Mouse (Mus musculus) stomach, embryonic 16.5 days (tissue): ENCODE results near the gene Stambpl1. TPM values are rescaled to one million over a fixed set of nuclear protein-coding genes. Genes with fewer than 3 reads are reported as not detected.

Source experiments
- ATAC-seq: fragments of 200-750 bp; cut with Nextera tagmentation; 2 replicates; pipeline ENCODE4 v1.8.0; 2017; ENCODE audit warnings: moderate number of reproducible peaks, moderate TSS enrichment; ENCODE audit not compliant: insufficient read depth, low FRiP score
- H3K27ac ChIP-seq: fragments of 300-500 bp; sonication (generic); 2 replicates; pipeline ENCODE4 v1.5.1; 2014; ENCODE audit warnings: low read length
- H3K27me3 ChIP-seq: fragments of 300-500 bp; sonication (generic); 2 replicates; pipeline ENCODE4 v1.6.1; 2014; ENCODE audit warnings: low read length, control low read depth, mixed read lengths; ENCODE audit not compliant: control insufficient read depth, insufficient read depth
- H3K36me3 ChIP-seq: fragments of 300-500 bp; sonication (generic); 2 replicates; pipeline ENCODE4 v1.6.1; 2014; ENCODE audit warnings: low read length; ENCODE audit not compliant: control insufficient read depth, insufficient read depth
- H3K4me1 ChIP-seq: fragments of 300-500 bp; sonication (generic); 2 replicates; pipeline ENCODE4 v1.6.1; 2014; ENCODE audit warnings: low read length, control low read depth, mixed read lengths; ENCODE audit not compliant: control insufficient read depth, insufficient read depth
- H3K4me2 ChIP-seq: fragments of 300-500 bp; sonication (generic); 2 replicates; pipeline ENCODE4 v1.6.1; 2014; ENCODE audit warnings: low read depth, low read length, mixed read lengths
- H3K4me3 ChIP-seq: fragments of 300-500 bp; sonication (generic); replicated peaks from 2 replicates; pipeline ENCODE4 v1.5.1; 2014; ENCODE audit warnings: mild to moderate bottlenecking, low read length
- H3K9ac ChIP-seq: fragments of 300-500 bp; sonication (generic); 2 replicates; pipeline ENCODE4 v1.6.1; 2014; ENCODE audit warnings: low read length
- H3K9me3 ChIP-seq: fragments of 300-500 bp; sonication (generic); replicated peaks from 2 replicates; pipeline ENCODE4 v1.6.1; 2016; ENCODE audit warnings: low read length, control low read depth; ENCODE audit not compliant: control insufficient read depth
- WGBS: fragments of 180-500 bp; shearing (Covaris S2); extraction: QIAGEN DNeasy Blood & Tissue Kit; methylation state at CpG from one replicate; pipeline ENCODE4 v1.1.7; 2014; 5-methylcytosine and 5-hydroxymethylcytosine counted together
- polyA plus RNA-seq: library from polyadenylated mRNA; unstranded; fragments of >200 nt; fragmentation: Nextera tagmentation; extraction: Ambion mirVana; gene quantifications from 2 replicates; pipeline ENCODE4 v1.2.1, GENCODE M21; 2015

Gene Stambpl1
- polyA plus RNA-seq, 1 experiment from 2014 or later: 13.2 TPM

GRCm38 (mm10) chr19:34169121-34169520, 22.9 kb upstream of the Stambpl1 start:
- Histone ChIP-seq H3K4me3 (no peak overlapping the region), H3K27ac (no peak overlapping the region), H3K9me3 (no peaks in the 10 kb centered on the region), H3K4me2 (no peak overlapping the region), H3K9ac (no peak overlapping the region), H3K4me1 (no peaks in the 10 kb centered on the region), H3K27me3 (no peaks in the 10 kb centered on the region), H3K36me3 (no peaks in the 10 kb centered on the region)
- no peak for ATAC-seq

- H3K4me2 ChIP-seq: no peak overlapping the region
- H3K9ac ChIP-seq: no peak overlapping the region
- WGBS: 63% methylated on average over 3 of the region's 3 CpGs
- H3K36me3 ChIP-seq: no peaks in the 10 kb centered on the region
- H3K4me1 ChIP-seq: no peaks in the 10 kb centered on the region
- no peak overlapping the region for H3K27ac ChIP-seq
- no peak overlapping the region for H3K4me3 ChIP-seq
- H3K27me3 ChIP-seq: no peaks in the 10 kb centered on the region
- no peaks in the 10 kb centered on the region for H3K9me3 ChIP-seq
- no peak for ATAC-seq
Observed at GRCm38 (mm10) chr19:34171167-34171566, 20.9 kb upstream of the Stambpl1 start.

- no peaks in the 10 kb centered on the region for H3K4me1 ChIP-seq
- 68% methylated on average over 3 of the region's 3 CpGs for WGBS
- H3K4me2 ChIP-seq: no peak overlapping the region
- H3K9ac ChIP-seq: no peak overlapping the region
- no peak for ATAC-seq
- H3K36me3 ChIP-seq: no peaks in the 10 kb centered on the region
- no peak overlapping the region for H3K4me3 ChIP-seq
- H3K9me3 ChIP-seq: no peaks in the 10 kb centered on the region
- no peaks in the 10 kb centered on the region for H3K27me3 ChIP-seq
- no peak overlapping the region for H3K27ac ChIP-seq
Observed at GRCm38 (mm10) chr19:34174004-34174403, 18.0 kb upstream of the Stambpl1 start.

DNA sequence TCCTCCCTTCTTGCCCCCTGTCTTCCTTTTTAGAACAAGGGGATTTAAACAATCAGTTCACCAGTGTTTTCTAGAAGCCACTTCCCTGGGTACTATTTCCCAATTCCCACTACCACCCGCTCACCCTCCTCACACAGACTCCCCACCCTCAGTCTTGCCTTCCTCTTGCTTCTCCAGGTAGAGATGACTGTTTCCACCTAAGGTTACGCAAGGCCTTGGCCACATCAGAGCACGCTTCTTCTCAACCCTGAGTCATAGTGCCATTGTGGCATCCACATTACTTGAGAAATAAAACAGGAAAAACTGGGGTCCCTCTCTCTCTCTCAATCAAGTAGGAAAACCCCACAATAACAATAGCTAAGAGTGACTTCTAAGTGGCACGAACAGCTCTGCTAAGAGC, 12.9 kb upstream of the Stambpl1 start:
- no peak overlapping the region for H3K4me2 ChIP-seq
- H3K27me3 ChIP-seq: no peaks in the 10 kb centered on the region
- no peak overlapping the region for H3K4me3 ChIP-seq
- no peak for ATAC-seq
- no peak overlapping the region for H3K27ac ChIP-seq
- no peaks in the 10 kb centered on the region for H3K4me1 ChIP-seq
- 85% methylated on average over 4 of the region's 4 CpGs for WGBS
- no peaks in the 10 kb centered on the region for H3K9me3 ChIP-seq
- H3K9ac ChIP-seq: no peak overlapping the region
- H3K36me3 ChIP-seq: no peaks in the 10 kb centered on the region

GRCm38 (mm10) chr19:34180316-34180715, 11.7 kb upstream of the Stambpl1 start:
- no peak overlapping the region for H3K9ac ChIP-seq
- ATAC-seq: no peak
- H3K27me3 ChIP-seq: no peaks in the 10 kb centered on the region
- H3K36me3 ChIP-seq: no peaks in the 10 kb centered on the region
- no peak overlapping the region for H3K4me3 ChIP-seq
- H3K4me2 ChIP-seq: no peak overlapping the region
- no peaks in the 10 kb centered on the region for H3K4me1 ChIP-seq
- H3K27ac ChIP-seq: no peak overlapping the region
- 48% methylated on average over 2 of the region's 2 CpGs for WGBS
- H3K9me3 ChIP-seq: no peaks in the 10 kb centered on the region

GRCm38 (mm10) chr19:34181234-34181633, 10.8 kb upstream of the Stambpl1 start:
- Histone ChIP-seq H3K4me1 (no peaks in the 10 kb centered on the region), H3K27ac (no peak overlapping the region), H3K9me3 (no peaks in the 10 kb centered on the region), H3K4me2 (no peak overlapping the region), H3K9ac (no peak overlapping the region), H3K4me3 (no peak overlapping the region), H3K27me3 (no peaks in the 10 kb centered on the region), H3K36me3 (no peaks in the 10 kb centered on the region)
- ATAC-seq: no peak
- 78% methylated on average over 3 of the region's 3 CpGs for WGBS

GRCm38 (mm10) chr19:34182490-34182889, 9.5 kb upstream of the Stambpl1 start:
- no peaks in the 10 kb centered on the region for H3K9me3 ChIP-seq
- H3K27ac ChIP-seq: no peak overlapping the region
- H3K4me3 ChIP-seq: no peak overlapping the region
- no peaks in the 10 kb centered on the region for H3K4me1 ChIP-seq
- ATAC-seq: no peak
- whole genome bisulfite sequencing: 76% methylated on average over 5 of the region's 5 CpGs
- no peaks in the 10 kb centered on the region for H3K36me3 ChIP-seq
- H3K27me3 ChIP-seq: no peaks in the 10 kb centered on the region
- H3K4me2 ChIP-seq: no peak overlapping the region
- no peak overlapping the region for H3K9ac ChIP-seq

- no peak for ATAC-seq
- no peaks in the 10 kb centered on the region for H3K9me3 ChIP-seq
- H3K4me3 ChIP-seq: no peak overlapping the region
- no peak overlapping the region for H3K9ac ChIP-seq
- H3K27me3 ChIP-seq: no peaks in the 10 kb centered on the region
- no peak overlapping the region for H3K4me2 ChIP-seq
- H3K27ac ChIP-seq: no peak overlapping the region
- 86% methylated on average over 4 of the region's 4 CpGs for WGBS
- no peaks in the 10 kb centered on the region for H3K4me1 ChIP-seq
- H3K36me3 ChIP-seq: no peaks in the 10 kb centered on the region
Observed at GRCm38 (mm10) chr19:34186845-34187244, 5.2 kb upstream of the Stambpl1 start.

- Histone ChIP-seq H3K27ac (no peak overlapping the region), H3K4me3 (peak overlapping the region; percentile 82), H3K4me1 (no peaks in the 10 kb centered on the region), H3K27me3 (no peaks in the 10 kb centered on the region), H3K4me2 (peak overlapping the region; percentile 94), H3K36me3 (no peaks in the 10 kb centered on the region), H3K9ac (peak overlapping the region; percentile 87), H3K9me3 (no peaks in the 10 kb centered on the region)
- ATAC-seq: 0 out of 2 replicates have a peak, but pooled peaks have one; percentile 3
- whole genome bisulfite sequencing: 27% methylated on average over 10 of the region's 10 CpGs
Observed at GRCm38 (mm10) chr19:34191645-34192007, 403 bp upstream of the Stambpl1 start.

DNA sequence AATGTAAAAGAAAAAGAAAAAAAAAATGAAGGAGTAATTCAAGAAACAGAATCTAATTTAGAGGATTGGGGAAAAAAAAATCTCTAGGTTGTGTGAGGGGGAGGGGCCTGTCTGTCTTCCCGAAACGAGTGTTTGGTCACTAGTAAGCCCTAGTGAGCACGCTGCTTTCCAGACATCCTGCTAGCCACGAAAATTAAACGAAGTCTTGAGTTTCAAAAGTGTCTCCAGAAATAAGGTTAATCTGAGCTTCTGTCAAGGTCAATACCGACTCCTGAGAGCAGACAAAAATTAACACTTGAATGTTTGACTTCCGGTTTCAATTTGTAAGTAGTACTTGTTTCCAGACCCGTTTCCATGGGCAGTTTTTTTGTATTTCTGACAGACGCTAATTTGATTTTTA, 1.1 kb downstream of the Stambpl1 start:
- WGBS: 2% methylated on average over 9 of the region's 9 CpGs
- Histone ChIP-seq H3K9me3 (no peaks in the 10 kb centered on the region), H3K4me3 (peak overlapping the region; percentile 82), H3K4me1 (no peaks in the 10 kb centered on the region), H3K9ac (peak overlapping the region; percentile 87), H3K27ac (no peak overlapping the region; the same call in 1 of the 2 replicates), H3K36me3 (no peaks in the 10 kb centered on the region), H3K4me2 (peak overlapping the region; percentile 94), H3K27me3 (no peaks in the 10 kb centered on the region)
- ATAC-seq: no peak
